Mouse (Mus musculus): ENCODE measurements around the gene Psmd13. TPM values are rescaled to one million over a fixed set of nuclear protein-coding genes. Genes with fewer than 3 reads are reported as not detected.
A peak's percentile ranks its signal among the peaks of the same experiment; 100 is the strongest.

Gene Psmd13
- polyA plus RNA-seq, 1 experiment, result 77.4 TPM

- H3K4me1 ChIP-seq (ENCODE audit: control insufficient read depth, insufficient read depth, low read length), result peaks cover 5% of the 10 kb centered on the region
- TF ChIP-seq CTCF (IDR thresholded peaks at IDR 0.05; ENCODE audit: control insufficient read depth, insufficient read depth, insufficient replicate concordance, low read depth, low read length) (no peak), POLR2A (IDR thresholded peaks at IDR 0.05; ENCODE audit: control insufficient read depth, low read depth, low read length) (no peak)
- H3K27ac ChIP-seq (ENCODE audit: control insufficient read depth, insufficient read depth, low read depth, low read length), result no peak overlapping the region
- H3K27me3 ChIP-seq (ENCODE audit: control insufficient read depth, insufficient read depth, low read length), result no peaks in the 10 kb centered on the region
- H3K36me3 ChIP-seq (ENCODE audit: control insufficient read depth, insufficient read depth, low read length), result no peaks in the 10 kb centered on the region
- no peak overlapping the region for H3K4me3 ChIP-seq (ENCODE audit: control insufficient read depth, low read depth, low read length)
These were observed 26.4 kb downstream of the Psmd13 start for GRCm38 (mm10) chr7:140908181-140908580.

GRCm38 (mm10) chr7:140908634-140909107, 26.9 kb downstream of the Psmd13 start:
- Histone ChIP-seq H3K27me3 (ENCODE audit: control insufficient read depth, insufficient read depth, low read length) (no peaks in the 10 kb centered on the region), H3K27ac (ENCODE audit: control insufficient read depth, insufficient read depth, low read depth, low read length) (no peak overlapping the region), H3K4me1 (ENCODE audit: control insufficient read depth, insufficient read depth, low read length) (peaks cover 5% of the 10 kb centered on the region), H3K36me3 (ENCODE audit: control insufficient read depth, insufficient read depth, low read length) (no peaks in the 10 kb centered on the region), H3K4me3 (ENCODE audit: control insufficient read depth, low read depth, low read length) (peak overlapping the region; percentile 8)
- TF ChIP-seq CTCF (IDR thresholded peaks at IDR 0.05; ENCODE audit: control insufficient read depth, insufficient read depth, insufficient replicate concordance, low read depth, low read length), result peak; percentile 75
- no peak for TF ChIP-seq POLR2A (IDR thresholded peaks at IDR 0.05; ENCODE audit: control insufficient read depth, low read depth, low read length)

- Histone ChIP-seq H3K4me1 (ENCODE audit: control insufficient read depth, insufficient read depth, low read length) (peaks cover 5% of the 10 kb centered on the region), H3K36me3 (ENCODE audit: control insufficient read depth, insufficient read depth, low read length) (no peaks in the 10 kb centered on the region), H3K27me3 (ENCODE audit: control insufficient read depth, insufficient read depth, low read length) (no peaks in the 10 kb centered on the region), H3K27ac (ENCODE audit: control insufficient read depth, insufficient read depth, low read depth, low read length) (no peak overlapping the region), H3K4me3 (ENCODE audit: control insufficient read depth, low read depth, low read length) (no peak overlapping the region)
- no peak for TF ChIP-seq POLR2A (IDR thresholded peaks at IDR 0.05; ENCODE audit: control insufficient read depth, low read depth, low read length)
These were observed 30.5 kb downstream of the Psmd13 start for GRCm38 (mm10) chr7:140912293-140912692.

DNA sequence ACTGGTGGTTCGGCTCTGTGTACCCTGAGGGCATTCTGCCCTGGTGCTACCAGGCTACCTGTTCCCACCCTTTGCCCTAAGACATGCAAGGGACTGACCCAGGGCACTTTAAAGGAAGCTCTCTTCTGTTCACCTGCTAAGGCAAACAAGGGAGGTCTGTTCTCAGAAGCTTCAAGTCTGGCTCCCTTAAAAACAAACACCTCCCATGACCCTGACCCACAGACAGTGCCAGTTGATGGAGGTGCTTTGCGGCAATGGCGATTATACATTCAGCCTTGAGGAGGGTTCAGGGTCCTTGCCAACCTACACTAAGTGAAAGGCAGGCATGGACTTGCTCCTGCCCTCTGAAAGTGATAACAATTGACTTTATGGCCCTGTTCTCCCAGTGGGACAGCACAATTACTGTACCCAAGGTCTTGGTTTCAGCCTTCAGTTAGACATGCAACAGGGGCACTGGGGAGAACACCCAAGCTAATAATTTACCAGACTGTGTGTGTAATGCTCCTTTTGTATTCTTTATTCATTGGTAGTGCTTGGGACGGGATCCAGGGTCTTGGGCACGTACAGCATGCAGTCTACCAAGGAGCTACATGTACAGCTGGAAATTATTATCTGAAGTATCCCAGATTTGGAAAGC, 31.2 kb downstream of the Psmd13 start:
- Histone ChIP-seq H3K27ac (ENCODE audit: control insufficient read depth, insufficient read depth, low read depth, low read length) (no peak overlapping the region), H3K36me3 (ENCODE audit: control insufficient read depth, insufficient read depth, low read length) (no peaks in the 10 kb centered on the region), H3K4me3 (ENCODE audit: control insufficient read depth, low read depth, low read length) (no peak overlapping the region), H3K27me3 (ENCODE audit: control insufficient read depth, insufficient read depth, low read length) (no peaks in the 10 kb centered on the region), H3K4me1 (ENCODE audit: control insufficient read depth, insufficient read depth, low read length) (peaks cover 5% of the 10 kb centered on the region)
- TF ChIP-seq POLR2A (IDR thresholded peaks at IDR 0.05; ENCODE audit: control insufficient read depth, low read depth, low read length) (no peak), CTCF (IDR thresholded peaks at IDR 0.05; ENCODE audit: control insufficient read depth, insufficient read depth, insufficient replicate concordance, low read depth, low read length) (no peak)

GRCm38 (mm10) chr7:140914031-140914690, 32.4 kb downstream of the Psmd13 start:
- H3K4me1 ChIP-seq (ENCODE audit: control insufficient read depth, insufficient read depth, low read length), result peaks cover 2% of the 10 kb centered on the region; the same call in 1 of the 2 replicates
- no peak overlapping the region for H3K4me3 ChIP-seq (ENCODE audit: control insufficient read depth, low read depth, low read length)
- no peaks in the 10 kb centered on the region for H3K27me3 ChIP-seq (ENCODE audit: control insufficient read depth, insufficient read depth, low read length)
- H3K27ac ChIP-seq (ENCODE audit: control insufficient read depth, insufficient read depth, low read depth, low read length), result no peak overlapping the region
- H3K36me3 ChIP-seq (ENCODE audit: control insufficient read depth, insufficient read depth, low read length), result no peaks in the 10 kb centered on the region
- no peak for TF ChIP-seq CTCF (IDR thresholded peaks at IDR 0.05; ENCODE audit: control insufficient read depth, insufficient read depth, insufficient replicate concordance, low read depth, low read length)
- TF ChIP-seq POLR2A (IDR thresholded peaks at IDR 0.05; ENCODE audit: control insufficient read depth, low read depth, low read length), result no peak

DNA sequence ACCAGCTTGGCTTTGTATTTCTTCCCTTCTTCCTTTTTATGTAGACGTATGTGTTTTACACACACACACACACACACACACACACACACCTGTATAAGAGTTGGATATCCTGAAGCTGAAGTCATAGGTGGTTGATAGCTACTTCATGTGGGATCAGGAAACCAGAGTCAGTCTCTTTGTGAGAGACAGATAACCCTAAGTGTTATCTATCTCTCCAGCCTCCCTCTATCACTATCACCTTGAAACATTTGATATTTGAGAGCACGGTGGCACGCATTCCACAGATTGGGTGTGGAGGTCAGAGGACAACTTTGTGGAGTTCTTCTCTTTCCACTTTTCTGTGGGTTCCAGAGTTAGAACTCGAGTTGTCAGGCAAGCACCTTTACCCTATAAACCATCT, 38.1 kb downstream of the Psmd13 start:
- Histone ChIP-seq H3K4me1 (ENCODE audit: control insufficient read depth, insufficient read depth, low read length) (peaks cover 3% of the 10 kb centered on the region), H3K36me3 (ENCODE audit: control insufficient read depth, insufficient read depth, low read length) (no peaks in the 10 kb centered on the region), H3K27ac (ENCODE audit: control insufficient read depth, insufficient read depth, low read depth, low read length) (no peak overlapping the region), H3K27me3 (ENCODE audit: control insufficient read depth, insufficient read depth, low read length) (no peaks in the 10 kb centered on the region; the same call in 1 of the 2 replicates), H3K4me3 (ENCODE audit: control insufficient read depth, low read depth, low read length) (no peak overlapping the region)
- no peak for TF ChIP-seq CTCF (IDR thresholded peaks at IDR 0.05; ENCODE audit: control insufficient read depth, insufficient read depth, insufficient replicate concordance, low read depth, low read length)
- TF ChIP-seq POLR2A (IDR thresholded peaks at IDR 0.05; ENCODE audit: control insufficient read depth, low read depth, low read length), result no peak

DNA sequence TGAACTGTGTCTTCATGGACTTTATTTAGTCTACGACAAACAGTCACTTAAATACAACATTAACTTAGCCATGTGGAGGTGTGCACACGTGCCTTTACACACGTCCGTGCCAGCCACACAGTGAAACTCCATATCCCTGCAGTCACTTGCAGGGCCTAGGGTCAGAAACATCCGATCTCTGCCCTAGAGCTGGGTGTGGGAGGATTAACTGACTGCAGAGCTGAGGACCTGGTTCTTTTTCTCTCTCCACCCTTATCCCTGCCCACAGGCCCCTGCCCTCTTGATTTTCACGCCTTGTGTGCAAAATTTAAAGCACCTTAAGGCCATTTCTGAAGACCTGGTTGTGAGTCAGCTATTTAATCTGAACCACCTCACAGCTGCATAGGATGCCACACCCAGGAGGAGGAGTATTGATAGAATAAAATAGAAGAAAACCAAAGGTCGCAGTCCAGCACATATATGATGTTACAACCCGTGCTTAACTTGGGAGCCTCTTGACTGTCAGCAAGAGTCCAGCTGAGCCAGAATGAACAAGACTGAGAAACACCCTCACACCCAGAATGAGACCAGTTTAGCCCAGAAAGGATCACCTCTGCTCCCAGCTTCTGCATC, 38.8 kb downstream of the Psmd13 start, which contains the start of gene Nlrp6:
Gene Nlrp6, plus strand, starts transcription at position 485 of the 612 bp plus-strand sequence.
- Histone ChIP-seq H3K27me3 (ENCODE audit: control insufficient read depth, insufficient read depth, low read length) (no peaks in the 10 kb centered on the region; the same call in 1 of the 2 replicates), H3K4me3 (ENCODE audit: control insufficient read depth, low read depth, low read length) (no peak within 1 kb of the TSS), H3K36me3 (ENCODE audit: control insufficient read depth, insufficient read depth, low read length) (no peaks in the 10 kb centered on the region), H3K4me1 (ENCODE audit: control insufficient read depth, insufficient read depth, low read length) (peaks cover 3% of the 10 kb centered on the region), H3K27ac (ENCODE audit: control insufficient read depth, insufficient read depth, low read depth, low read length) (no peak within 1 kb of the TSS)
- TF ChIP-seq POLR2A (IDR thresholded peaks at IDR 0.05; ENCODE audit: control insufficient read depth, low read depth, low read length) (no peak), CTCF (IDR thresholded peaks at IDR 0.05; ENCODE audit: control insufficient read depth, insufficient read depth, insufficient replicate concordance, low read depth, low read length) (no peak)

All from testis, adult 2 months (tissue).